Mouse (Mus musculus) T-helper 1 cell (primary cell): ENCODE results near the gene Gsg1l2.

Source experiments
- in situ Hi-C: fragments of 300-600 bp; cut with MboI, MseI; formaldehyde crosslinking; loops from one replicate; pipeline ENCODE4 v1.15.1; 2025; ENCODE audit warnings: high pct_unique_total_duplicates

The Gsg1l2 gene

DNA sequence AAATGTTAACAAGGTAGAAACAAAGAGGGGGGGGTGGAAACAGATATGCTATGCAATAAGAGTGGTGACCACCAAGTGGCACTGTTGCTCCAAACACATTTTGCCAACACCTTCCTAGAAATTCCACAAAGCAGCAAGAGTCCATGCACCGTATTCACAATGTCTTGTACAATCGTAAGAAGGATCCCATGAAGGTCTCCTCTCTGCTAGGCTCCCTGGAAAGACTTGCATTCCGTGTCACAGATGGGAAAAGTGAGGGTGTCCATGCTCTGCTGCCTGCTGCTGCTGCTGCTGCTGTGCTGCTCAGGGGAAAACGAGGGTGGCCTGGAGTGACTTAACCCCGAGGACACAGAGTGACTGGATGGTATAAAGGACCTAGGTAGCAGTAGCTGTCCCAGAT is 45.2 kb downstream of the Gsg1l2 start:
- in situ Hi-C loops = no loop called here

DNA sequence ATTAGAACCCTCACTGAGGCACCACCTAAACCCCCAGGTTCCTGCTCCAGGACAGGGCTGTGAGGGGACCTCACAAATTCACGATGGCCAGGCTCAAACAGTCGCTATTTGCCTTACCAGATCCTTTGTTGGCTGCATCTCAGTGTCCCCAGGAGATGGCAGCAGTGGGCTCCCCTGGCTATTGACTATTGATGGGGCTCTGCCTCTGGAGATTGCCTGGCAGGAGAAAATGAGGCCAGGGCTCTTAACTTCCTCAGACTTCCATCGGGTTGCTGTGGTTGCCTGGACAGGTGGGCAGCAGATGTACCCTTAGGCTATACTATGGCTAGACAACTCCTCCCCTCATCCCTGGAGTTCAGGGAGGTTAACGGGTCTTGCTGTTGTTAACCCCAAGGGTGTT is 45.8 kb downstream of the Gsg1l2 start:
- in situ Hi-C loops = no loop called here

DNA sequence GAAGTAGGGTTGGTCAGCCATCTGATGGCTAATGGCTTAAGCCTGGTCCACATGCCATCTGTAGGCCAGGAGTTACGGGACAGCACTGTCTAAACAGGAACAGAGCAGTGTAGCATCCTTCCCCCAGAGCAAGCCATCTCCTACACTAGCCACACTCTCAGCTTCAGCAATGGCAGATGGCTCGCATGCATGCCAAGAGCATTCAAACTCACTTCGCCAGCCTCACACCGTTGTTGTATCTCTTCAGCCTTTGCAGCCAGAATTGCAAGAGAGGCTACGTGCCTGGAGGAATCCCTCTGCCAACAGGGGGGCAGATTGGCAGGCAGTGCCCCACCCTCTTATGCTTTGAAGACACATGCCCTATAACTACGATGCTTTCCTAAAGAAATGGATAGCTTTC is 47.2 kb downstream of the Gsg1l2 start:
- in situ Hi-C loops = no loop called here

DNA sequence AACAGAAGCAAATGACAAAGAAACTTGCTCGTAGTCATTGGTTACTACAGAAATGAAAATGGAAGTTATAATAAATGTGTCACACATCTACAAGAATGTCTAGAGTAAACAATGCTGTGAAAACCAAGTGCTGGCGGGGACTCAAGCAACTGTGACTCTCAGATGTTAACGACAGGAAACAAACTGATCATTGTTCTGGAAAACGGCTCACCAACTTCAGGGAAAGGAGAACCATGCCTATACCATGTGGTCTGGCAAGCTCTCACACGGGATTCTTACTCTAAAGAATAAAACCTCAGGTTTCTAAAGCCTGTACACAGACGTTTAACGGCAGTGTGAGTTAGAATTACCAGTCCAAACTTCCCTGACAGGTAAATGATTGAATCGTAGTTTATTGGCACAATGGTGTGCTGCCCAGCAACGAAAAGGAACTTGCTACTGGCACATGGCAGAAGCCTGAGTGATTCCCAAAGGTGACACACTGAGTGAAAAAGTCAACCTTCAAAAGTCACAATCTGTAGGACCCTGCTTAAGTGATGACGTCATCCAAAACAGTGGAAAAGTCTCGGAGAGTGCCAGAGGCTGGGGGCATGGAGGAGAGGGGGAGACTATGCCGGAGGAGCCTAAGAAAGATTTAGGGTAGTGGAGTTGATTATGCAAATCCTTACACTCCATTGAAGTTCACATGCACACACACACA is 54.1 kb downstream of the Gsg1l2 start:
- in situ Hi-C loops = no loop called here

DNA sequence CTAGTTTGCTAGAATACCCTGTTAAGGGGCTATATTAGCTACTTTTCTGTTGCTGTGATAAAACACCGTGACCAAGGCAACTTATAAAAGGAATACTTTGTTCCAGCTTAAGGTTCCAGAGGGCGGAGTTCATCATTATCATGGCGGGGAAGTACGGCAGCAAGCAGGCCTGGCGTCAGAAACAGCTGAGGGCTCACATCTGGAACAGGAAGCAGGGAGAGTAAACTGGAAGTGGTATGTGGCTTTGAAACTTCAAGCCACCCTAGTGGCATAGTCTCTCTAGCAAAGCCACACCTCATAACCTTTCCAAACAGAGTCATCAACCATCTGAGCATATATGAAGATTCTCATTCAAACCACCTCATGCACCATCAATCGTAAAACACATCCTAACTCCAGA is 55.1 kb downstream of the Gsg1l2 start:
- in situ Hi-C loops = no loop called here

DNA sequence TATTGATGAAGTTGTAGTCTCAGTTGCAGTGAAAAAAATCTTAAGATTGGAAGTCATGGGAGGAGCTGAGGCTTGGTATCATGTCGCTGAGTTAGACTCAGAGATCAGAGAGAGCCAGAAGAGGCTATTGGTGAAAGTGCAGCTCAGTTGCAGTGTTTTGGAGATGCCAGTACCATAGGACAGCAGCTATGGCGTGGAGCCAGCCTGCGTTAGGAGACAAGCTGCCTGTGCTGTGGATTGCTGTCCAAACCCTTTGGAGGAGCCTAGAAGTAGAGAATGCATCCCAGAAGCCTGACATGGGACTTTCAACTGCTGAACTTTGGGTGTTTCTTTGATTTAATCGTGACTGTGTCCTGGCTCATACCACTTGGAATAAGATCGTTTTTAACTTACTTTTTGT is 57.4 kb downstream of the Gsg1l2 start:
- in situ Hi-C loops = loop anchor here (10.0 kb wide), 1 partner anchor 333 kb away; no protein-coding TSS in a partner anchor

DNA sequence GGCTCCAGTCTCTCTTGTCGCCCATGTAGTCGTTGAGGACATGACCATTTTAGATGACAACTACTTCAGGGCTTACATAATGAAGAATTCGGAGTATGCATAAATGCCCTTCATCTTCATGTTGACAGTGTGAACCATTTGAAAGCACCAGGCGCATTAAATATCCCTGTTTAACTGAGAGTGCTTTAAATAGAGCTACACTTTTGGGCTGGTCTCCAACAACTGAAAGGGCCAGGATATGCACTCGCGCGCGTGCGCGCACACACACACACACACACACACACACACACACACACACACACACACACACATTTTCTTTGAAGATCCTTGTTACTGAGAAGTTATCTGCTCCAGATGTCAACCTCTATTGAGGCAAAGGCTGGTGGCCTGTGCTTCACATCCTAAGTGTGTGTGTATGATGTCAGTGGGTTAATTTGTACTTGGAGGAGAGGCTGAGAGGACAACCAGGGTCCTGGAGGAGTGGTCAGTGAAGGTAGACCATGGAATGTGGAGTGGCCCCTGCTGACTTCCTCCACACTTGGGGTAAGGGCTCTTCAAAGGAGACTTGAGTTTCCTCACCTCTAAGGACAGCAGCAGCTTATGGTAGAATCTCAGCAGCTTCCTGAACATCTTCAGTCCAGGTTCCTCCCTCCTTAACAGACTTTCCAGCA is 61.1 kb downstream of the Gsg1l2 start:
- in situ Hi-C loops = loop anchor here (10.0 kb wide), 1 partner anchor 329 kb away; no protein-coding TSS in a partner anchor
